Mouse (Mus musculus) bone marrow, adult 2 months (tissue): ENCODE measurements at regions not wholly inside any gene's neighbourhood (a gene's known extent, or its start where the extent isn't known, plus 50 kb on each side); places are given as distances from the start of the nearest gene placed in this dataset.

Experiments
- H3K27ac ChIP-seq: fragments of 200-500 bp; 2 replicates; pipeline ENCODE4 v1.5.1; 2012; ENCODE audit warnings: low read depth, mild to moderate bottlenecking, control low read depth, inconsistent platforms, low read length; ENCODE audit not compliant: control insufficient read depth, poor library complexity, insufficient read depth
- H3K4me1 ChIP-seq: fragments of 200-500 bp; 2 replicates; pipeline ENCODE4 v1.6.1; 2011; ENCODE audit warnings: low read length; ENCODE audit not compliant: control insufficient read depth, insufficient read depth
- H3K4me3 ChIP-seq: fragments of 200-500 bp; replicated peaks from 2 replicates; pipeline ENCODE3; 2011; ENCODE audit warnings: mild to moderate bottlenecking, low read depth, low read length, control low read depth; ENCODE audit not compliant: control insufficient read depth
- CTCF ChIP-seq: fragments of 200-500 bp; IDR thresholded peaks from 2 replicates; pipeline ENCODE4 v1.5.1; 2011; ENCODE audit warnings: low read length, control low read depth; ENCODE audit not compliant: control insufficient read depth, insufficient read depth
- POLR2A ChIP-seq: fragments of 200-500 bp; IDR thresholded peaks from 2 replicates; pipeline ENCODE4 v1.6.1; 2011; ENCODE audit warnings: low read depth, mild to moderate bottlenecking, control low read depth, low read length, borderline replicate concordance; ENCODE audit not compliant: control insufficient read depth
- WGBS: fragments of 180-500 bp; shearing (Covaris S2); methylation state at CpG from one replicate; pipeline ENCODE4 v1.1.7; 2018; 5-methylcytosine and 5-hydroxymethylcytosine counted together

DNA sequence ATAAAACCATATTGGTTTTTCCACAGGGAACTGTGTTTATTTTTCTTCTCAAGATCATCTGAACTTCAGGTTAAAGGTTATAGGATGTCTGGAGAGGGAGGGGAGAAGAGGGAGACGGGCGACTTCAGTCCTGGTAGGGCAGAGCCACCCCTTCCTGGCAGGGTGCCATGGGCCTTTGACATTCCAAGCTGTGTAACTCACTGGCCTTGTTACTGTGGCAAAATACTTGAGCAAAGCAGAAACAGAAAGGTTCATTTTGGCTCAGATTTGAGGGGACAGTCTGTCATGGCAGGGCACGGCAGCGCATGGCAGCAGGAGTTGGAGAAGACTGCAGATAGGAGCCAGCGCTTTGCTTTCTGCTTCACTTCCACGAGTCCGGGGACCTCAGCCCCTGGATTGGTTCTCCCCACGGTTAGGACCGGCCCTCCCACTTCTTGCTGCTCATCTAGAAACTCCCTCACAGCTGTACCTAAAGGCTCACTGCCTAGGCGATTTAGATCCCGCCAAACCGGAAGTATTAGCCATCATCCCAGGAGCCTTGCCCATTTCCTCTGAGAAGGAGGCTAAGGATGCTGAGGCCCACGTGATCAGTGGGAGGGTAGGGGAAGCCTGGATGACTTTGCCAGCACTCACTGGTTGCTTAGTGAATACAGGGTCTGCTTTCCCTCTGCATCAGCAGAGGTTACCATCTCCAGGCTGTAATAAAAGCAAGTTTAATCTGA is 195.5 kb downstream of the Uaca start:
- no peak overlapping the region for H3K4me3 ChIP-seq

DNA sequence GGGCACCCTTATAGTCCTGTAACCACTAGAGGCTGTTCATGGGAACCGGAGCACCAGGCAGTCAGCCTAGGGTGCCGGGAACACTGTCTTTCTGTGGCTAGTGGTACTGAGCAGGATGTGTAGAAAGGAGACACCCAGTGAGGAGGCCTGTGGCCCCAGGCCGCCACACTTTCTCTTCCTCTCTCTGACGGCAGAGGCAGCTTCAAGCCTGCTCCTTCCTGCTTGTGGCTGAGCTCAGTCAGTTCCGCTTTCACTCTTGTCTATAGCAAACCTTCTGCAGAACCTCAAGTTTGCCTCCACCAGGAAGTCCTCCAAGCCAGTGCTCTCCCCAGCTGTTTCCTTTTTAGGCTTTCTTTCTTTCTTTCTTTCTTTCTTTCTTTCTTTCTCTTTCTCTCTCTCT is 197.2 kb downstream of the Uaca start:
- TF ChIP-seq CTCF (no peak), POLR2A (peak; percentile 33; the same call in 1 of the 2 replicates)
- peak overlapping the region; percentile 88 for H3K27ac ChIP-seq
- WGBS: 2% methylated on average over 5 of the region's 5 CpGs
- H3K4me1 ChIP-seq: peaks cover 8% of the 10 kb centered on the region; the same call in 1 of the 2 replicates
- no peak overlapping the region for H3K4me3 ChIP-seq

More for the DNA sequence above, 195.5 kb downstream of the Uaca start:
- peaks cover 8% of the 10 kb centered on the region; the same call in 1 of the 2 replicates for H3K4me1 ChIP-seq
- 77% methylated on average over 13 of the region's 13 CpGs for WGBS
- no peak overlapping the region for H3K27ac ChIP-seq
- TF ChIP-seq POLR2A (no peak), CTCF (no peak)

DNA sequence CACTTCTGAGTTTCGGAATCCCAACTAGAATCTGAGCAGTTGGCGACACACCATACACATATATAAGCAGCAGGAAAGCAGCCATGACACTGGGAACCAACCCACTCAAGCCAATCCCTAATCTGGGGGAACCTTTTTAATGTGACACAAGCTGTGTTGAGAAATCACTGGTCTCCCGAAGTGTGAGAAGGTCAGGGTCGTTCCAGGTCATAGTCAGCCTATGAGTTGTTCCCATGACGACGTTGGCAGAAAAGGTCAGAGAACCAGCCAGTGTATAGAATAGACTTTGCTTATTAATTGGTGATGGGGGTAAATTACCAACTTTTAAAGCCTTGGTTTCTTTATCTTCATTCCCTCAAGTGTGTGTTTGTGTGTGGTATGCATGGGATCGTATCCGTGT is 199.3 kb downstream of the Uaca start:
- Histone ChIP-seq H3K27ac (no peak overlapping the region), H3K4me1 (peaks cover 11% of the 10 kb centered on the region; the same call in 1 of the 2 replicates), H3K4me3 (no peak overlapping the region)
- TF ChIP-seq POLR2A: no peak
- TF ChIP-seq CTCF: no peak
- 71% methylated on average over 8 of the region's 8 CpGs for WGBS

DNA sequence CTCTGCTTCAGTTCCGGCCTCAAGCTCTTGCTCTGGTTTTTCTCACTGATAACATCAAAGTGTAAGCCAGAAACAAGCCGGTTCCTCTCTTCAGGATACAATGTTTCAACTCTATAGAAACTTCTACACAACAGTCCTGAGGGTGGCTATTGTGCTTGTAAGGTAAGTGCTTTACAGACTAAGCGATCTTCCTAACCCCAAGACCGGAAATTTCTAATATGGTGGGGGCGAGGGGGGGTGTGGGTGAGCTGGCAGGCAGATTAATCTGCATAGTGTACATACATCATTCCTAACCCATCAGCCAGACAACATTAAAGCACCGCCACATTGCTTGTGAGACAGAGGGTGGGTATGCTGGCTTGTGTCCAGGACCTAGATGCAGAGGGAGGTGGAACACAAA is 200.8 kb downstream of the Uaca start:
- Histone ChIP-seq H3K4me3 (no peak overlapping the region), H3K4me1 (peaks cover 15% of the 10 kb centered on the region; the same call in 1 of the 2 replicates), H3K27ac (no peak overlapping the region)
- no peak for TF ChIP-seq CTCF
- no peak for TF ChIP-seq POLR2A
- WGBS: 16% methylated on average over 6 of the region's 6 CpGs

DNA sequence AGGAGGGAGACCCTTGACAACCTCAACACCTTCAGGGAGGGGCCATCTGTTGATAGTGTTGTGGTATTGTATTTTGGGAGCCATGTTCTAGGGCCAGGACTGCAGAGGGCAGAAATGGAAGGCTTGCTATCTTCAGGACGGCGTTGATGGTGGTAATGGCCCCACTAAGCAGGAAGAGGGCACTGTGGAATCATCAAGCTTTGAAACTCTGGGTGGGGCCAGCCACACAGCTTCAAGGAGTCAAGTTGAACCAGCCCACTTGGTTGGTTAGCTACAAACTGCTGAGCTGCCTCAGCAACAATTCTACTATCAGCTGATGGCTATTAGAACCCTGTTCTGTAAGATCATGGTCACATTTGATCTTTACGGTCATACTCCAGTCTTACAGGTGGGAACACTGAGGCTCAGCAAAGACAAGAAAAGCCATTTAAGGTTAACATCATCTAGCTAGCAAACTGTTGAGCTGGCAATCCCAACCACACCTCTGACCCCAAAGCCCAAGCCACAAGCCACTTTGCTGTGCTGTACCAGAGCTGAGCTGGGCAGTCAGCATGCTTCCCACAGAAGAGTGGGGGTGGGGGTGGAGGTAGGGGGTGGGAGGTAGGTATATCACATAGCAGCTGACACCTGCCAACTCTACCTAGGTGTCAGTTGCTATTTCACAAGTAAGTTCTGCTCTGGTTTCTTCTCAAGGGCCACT is 203.9 kb downstream of the Uaca start:
- peaks cover 11% of the 10 kb centered on the region; the same call in 1 of the 2 replicates for H3K4me1 ChIP-seq
- H3K4me3 ChIP-seq: no peak overlapping the region
- WGBS: 9% methylated on average over 3 of the region's 3 CpGs
- TF ChIP-seq CTCF (peak; percentile 57), POLR2A (no peak)
- H3K27ac ChIP-seq: peak overlapping the region; percentile 85

DNA sequence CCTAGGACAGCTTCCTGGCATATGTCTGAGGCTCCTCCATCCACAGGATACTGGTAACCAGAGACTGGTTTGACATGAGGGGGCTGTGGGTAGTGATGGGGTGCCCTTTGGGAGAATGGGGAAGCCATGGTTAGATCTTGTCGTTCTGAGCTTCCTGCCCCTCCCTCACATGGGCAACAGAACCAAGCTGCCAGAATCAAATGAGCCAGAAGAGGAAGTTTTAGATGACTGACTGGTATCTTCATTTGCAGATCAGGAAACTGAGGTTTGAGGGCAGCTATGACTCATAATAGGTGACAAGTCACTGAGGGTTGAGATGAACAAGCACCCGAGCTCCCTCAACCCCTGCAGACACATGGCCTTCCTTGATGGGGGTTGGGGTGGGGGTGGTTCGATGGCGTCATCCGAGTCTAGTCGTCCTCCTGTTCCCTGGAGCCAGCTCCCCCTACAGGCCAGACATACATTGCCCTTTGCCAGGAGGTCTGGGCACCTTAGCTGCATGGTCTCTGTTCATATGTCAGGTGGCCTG is 204.7 kb downstream of the Uaca start:
- TF ChIP-seq POLR2A (no peak), CTCF (peak; percentile 80)
- peak overlapping the region; percentile 85 for H3K27ac ChIP-seq
- 2% methylated on average over 6 of the region's 6 CpGs for WGBS

DNA sequence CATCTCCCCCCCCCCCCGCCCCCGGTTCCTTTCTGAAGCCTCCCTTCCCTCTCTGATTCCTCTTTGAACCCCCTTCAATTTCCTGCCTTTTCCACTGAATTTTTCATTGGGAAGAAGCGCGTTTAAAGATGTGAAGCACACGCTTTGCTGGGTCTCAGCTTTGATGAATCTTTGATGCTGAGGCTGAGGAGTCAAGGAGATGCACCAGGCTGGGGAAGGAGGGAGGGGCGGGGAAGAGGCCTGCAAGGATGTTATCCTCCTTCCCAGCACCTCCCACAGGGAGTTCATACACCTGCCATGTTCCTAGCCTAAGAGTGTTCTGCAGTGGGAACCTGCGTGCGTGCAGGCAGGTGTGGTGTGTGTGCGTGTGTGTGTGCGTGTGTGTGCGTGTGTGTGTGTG is 205.9 kb downstream of the Uaca start:
- TF ChIP-seq POLR2A (no peak), CTCF (no peak)
- no peak overlapping the region for H3K4me3 ChIP-seq
- H3K27ac ChIP-seq: no peak overlapping the region
- WGBS: 81% methylated on average over 11 of the region's 11 CpGs
- H3K4me1 ChIP-seq: peaks cover 10% of the 10 kb centered on the region; the same call in 1 of the 2 replicates

More for the DNA sequence above, 204.7 kb downstream of the Uaca start:
- H3K4me1 ChIP-seq: peaks cover 10% of the 10 kb centered on the region; the same call in 1 of the 2 replicates
- no peak overlapping the region for H3K4me3 ChIP-seq

DNA sequence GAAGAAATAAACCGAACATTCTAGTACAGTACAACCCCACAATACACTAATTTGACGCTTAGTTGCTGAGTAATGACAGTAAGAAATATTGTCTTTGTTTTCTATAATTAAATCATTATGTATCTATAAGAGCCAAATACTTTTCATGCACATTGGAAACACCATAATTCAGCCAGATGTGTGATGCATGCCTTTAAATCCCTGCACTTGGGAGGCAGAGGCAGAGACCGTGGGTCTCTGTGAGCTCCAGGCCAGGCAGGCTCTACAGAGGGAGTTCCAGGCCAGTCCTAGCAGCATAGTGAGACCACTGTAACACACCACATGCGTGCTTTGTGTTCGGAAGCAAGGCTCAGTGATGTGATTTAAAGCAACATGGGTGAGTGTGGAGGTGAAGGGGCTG is 208.2 kb downstream of the Uaca start:
- Histone ChIP-seq H3K27ac (no peak overlapping the region), H3K4me3 (no peak overlapping the region), H3K4me1 (peaks cover 10% of the 10 kb centered on the region; the same call in 1 of the 2 replicates)
- WGBS: 85% methylated on average over 5 of the region's 5 CpGs
- TF ChIP-seq CTCF (no peak), POLR2A (no peak)
